ENCODE assay signal across 8 mouse cellular contexts in genomic region chr5:20702480-20703303, GRCm38 (mm10).
DNase-seq lines count a peak whose midpoint lies in the region; ATAC-seq lines count a peak whose summit lies in the region.

No protein-coding gene starts in this region.

- peak; percentile 66 for DNase-seq in Muller cell, postnatal 12 days (ENCODE audit: inconsistent ontology term)
- DNase-seq in cerebellum, postnatal 36 days: peak; percentile 44 to 57
- DNase-seq in heart, adult 8-10 months (ENCODE audit: low spot score): peak; percentile 17
- DNase-seq in kidney, postnatal 10 days: peak; percentile 27
- peak; percentile 6 to 17 for DNase-seq in lung, adult 18-20 months
- peak; percentile 76 for DNase-seq in retina, postnatal 1 day

- ATAC-seq in CD4-positive, CD25-positive, alpha-beta regulatory T cell, adult 4 months: peak; percentile 36
- ATAC-seq in granulocyte monocyte progenitor cell, adult 5-6 weeks (replicated peaks; ENCODE audit: poor library complexity, severe bottlenecking): no peak

Comparison
In these comparisons a context has a peak if more than half of its experiments do, and no peak if none do; other contexts are left out.
1. DNase-seq: peak in every context shown above with its lines; median percentile 76 in retina, postnatal 1 day; 66 in Muller cell, postnatal 12 days; 50 in cerebellum, postnatal 36 days; 27 in kidney, postnatal 10 days; 17 in heart, adult 8-10 months; 12 in lung, adult 18-20 months.